Mouse (Mus musculus): ENCODE measurements around the gene Jag2. TPM values are rescaled to one million over a fixed set of nuclear protein-coding genes. Genes with fewer than 3 reads are reported as not detected.
A peak's percentile ranks its signal among the peaks of the same experiment; 100 is the strongest.

The Jag2 gene
- polyA plus RNA-seq, 1 experiment from 2014 or later, result 6.0 TPM

DNA sequence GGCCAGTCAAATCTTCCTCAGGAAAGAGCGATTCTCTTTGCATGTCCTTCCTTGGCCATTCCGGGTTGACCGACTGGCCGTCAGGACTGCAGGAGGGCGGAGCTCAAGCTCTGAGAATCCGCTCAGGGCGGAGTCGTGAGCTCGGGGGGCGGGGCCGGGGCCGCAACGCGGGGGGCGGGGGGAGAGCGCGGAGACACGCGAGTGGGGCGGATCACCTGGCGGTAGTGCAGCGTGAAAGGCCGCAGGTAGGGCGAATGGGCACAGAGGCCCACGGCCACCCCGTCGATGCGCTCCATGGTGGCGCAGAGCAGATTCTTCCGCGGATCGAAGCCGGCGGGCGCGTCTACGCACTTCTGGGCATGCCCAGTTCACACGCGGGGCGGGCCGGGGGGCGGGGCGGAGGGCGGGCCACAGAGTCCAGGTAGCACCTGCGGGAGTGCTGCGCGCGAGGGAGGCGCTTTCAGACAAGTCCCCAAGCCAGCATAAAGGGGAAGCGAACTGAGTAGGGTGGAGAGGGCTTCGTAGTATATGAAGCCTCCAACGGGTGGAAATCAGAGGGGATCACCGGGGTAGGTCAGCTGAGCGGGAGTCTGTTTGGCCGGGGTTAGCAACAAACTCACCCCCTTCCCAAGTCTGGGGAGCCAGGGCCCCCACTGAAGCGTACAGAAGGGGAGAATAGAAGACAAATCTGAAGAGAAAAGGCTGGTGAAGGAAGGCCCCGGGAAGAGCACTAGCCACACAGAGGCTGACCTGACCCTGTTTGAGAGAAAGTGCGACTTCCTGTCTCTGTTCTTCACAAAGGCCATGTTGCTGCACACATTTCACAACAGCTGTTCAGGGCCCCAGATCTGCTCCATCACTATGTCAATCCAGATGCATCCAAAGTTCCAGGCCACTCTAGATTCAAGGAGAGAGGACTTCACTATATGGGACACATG, 12.5 kb upstream of the Jag2 start, which contains the start of gene Nudt14:
TSS of gene Nudt14 (minus strand) at position 349 of the 938 bp plus-strand sequence.
- ATAC-seq, result peak; percentile 89
- Histone ChIP-seq H3K9ac (replicated peaks; ENCODE audit: low read depth) (peak within 1 kb of the TSS; percentile 63), H3K4me1 (ENCODE audit: insufficient read depth, low read depth, low read length) (peaks cover 17% of the 10 kb centered on the region), H3K27ac (ENCODE audit: low read length) (peak within 1 kb of the TSS; percentile 91), H3K9me3 (ENCODE audit: low read length) (no peaks in the 10 kb centered on the region), H3K27me3 (replicated peaks; ENCODE audit: insufficient read depth, low read length) (no peaks in the 10 kb centered on the region), H3K4me2 (replicated peaks; ENCODE audit: low read depth, low read length) (peak within 1 kb of the TSS; percentile 62), H3K36me3 (ENCODE audit: insufficient read depth, low read length) (no peaks in the 10 kb centered on the region), H3K4me3 (ENCODE audit: low read depth, low read length) (peak within 1 kb of the TSS; percentile 65)
- 2% methylated on average over 51 of the region's 58 CpGs for WGBS
- TF ChIP-seq CTCF (IDR thresholded peaks at IDR 0.05) (no peak), EP300 (IDR thresholded peaks at IDR 0.05) (no peak)
- DNase-seq (ENCODE audit: low spot score), result peak; percentile 95

DNA sequence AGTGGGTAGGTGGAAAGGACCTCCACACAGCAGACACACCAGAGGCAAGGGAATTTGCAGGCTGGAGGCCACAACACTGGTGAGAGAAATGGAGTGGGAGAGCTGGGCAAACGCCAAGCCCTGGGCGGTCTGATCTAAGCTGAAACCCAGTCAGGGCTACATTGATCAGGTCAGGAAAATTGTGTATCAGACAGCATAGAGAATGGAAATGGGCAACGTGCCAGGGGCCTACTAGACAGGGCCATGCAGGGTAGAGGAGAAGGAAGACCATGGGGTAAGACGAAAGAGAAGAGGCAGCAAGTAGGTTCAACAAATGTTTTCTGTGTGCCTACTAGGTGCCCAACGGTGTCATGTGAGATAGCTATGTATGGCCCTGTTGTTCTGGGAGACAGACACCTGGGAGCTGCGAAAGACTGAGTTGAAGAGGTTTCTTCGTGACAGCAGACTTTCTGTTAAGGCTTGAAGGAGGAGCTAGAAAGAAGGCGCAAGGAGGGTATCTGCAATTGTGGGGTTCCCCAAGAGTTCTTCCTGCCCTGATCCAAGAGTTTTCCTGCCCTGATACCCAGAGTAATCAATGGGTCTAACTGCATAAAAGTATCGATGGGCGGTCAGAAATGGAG, 11.7 kb upstream of the Jag2 start:
- 28% methylated on average over 10 of the region's 10 CpGs for WGBS
- no peak for DNase-seq (ENCODE audit: low spot score)
- ATAC-seq, result peak; percentile 0; the same call in 1 of the 2 replicates

DNA sequence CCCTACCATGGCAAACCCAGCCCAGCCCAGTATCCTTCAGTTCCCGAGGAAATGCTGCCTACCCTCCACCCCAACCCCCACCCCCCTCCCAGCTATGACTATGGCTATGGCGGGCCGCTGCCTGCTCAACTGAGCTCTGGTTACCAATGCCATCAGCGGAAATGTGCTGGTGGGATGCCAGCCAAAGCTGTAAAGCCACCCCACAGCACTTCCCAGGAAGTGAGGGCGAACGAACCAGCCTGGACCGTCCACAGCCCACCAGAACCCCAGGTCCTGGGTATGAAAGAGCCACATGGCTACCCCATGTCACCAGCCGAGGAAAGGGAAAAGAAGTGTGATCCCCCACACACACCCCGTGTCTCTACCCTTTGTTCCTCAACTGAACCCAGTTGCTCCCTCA, 11.1 kb upstream of the Jag2 start:
- Histone ChIP-seq H3K4me2 (replicated peaks; ENCODE audit: low read depth, low read length) (no peak overlapping the region), H3K4me1 (ENCODE audit: insufficient read depth, low read depth, low read length) (peaks cover 17% of the 10 kb centered on the region), H3K36me3 (ENCODE audit: insufficient read depth, low read length) (no peaks in the 10 kb centered on the region), H3K9ac (replicated peaks; ENCODE audit: low read depth) (no peak overlapping the region), H3K9me3 (ENCODE audit: low read length) (no peaks in the 10 kb centered on the region), H3K27me3 (replicated peaks; ENCODE audit: insufficient read depth, low read length) (no peaks in the 10 kb centered on the region), H3K27ac (ENCODE audit: low read length) (peak overlapping the region; percentile 91), H3K4me3 (ENCODE audit: low read depth, low read length) (no peak overlapping the region)
- DNase-seq (ENCODE audit: low spot score) (no peak), ATAC-seq (no peak)
- WGBS, result 58% methylated on average over 9 of the region's 9 CpGs
- TF ChIP-seq CTCF (IDR thresholded peaks at IDR 0.05), result no peak
- TF ChIP-seq EP300 (IDR thresholded peaks at IDR 0.05), result no peak

More for the DNA sequence above, 11.7 kb upstream of the Jag2 start:
- H3K9ac ChIP-seq (replicated peaks; ENCODE audit: low read depth), result peak overlapping the region; percentile 63
- H3K4me2 ChIP-seq (replicated peaks; ENCODE audit: low read depth, low read length), result peak overlapping the region; percentile 62
- no peaks in the 10 kb centered on the region for H3K9me3 ChIP-seq (ENCODE audit: low read length)
- peak overlapping the region; percentile 65 for H3K4me3 ChIP-seq (ENCODE audit: low read depth, low read length)
- no peaks in the 10 kb centered on the region for H3K36me3 ChIP-seq (ENCODE audit: insufficient read depth, low read length)
- TF ChIP-seq EP300 (IDR thresholded peaks at IDR 0.05) (no peak), CTCF (IDR thresholded peaks at IDR 0.05) (no peak)
- H3K4me1 ChIP-seq (ENCODE audit: insufficient read depth, low read depth, low read length), result peaks cover 17% of the 10 kb centered on the region
- H3K27me3 ChIP-seq (replicated peaks; ENCODE audit: insufficient read depth, low read length), result no peaks in the 10 kb centered on the region
- peak overlapping the region; percentile 91 for H3K27ac ChIP-seq (ENCODE audit: low read length)

DNA sequence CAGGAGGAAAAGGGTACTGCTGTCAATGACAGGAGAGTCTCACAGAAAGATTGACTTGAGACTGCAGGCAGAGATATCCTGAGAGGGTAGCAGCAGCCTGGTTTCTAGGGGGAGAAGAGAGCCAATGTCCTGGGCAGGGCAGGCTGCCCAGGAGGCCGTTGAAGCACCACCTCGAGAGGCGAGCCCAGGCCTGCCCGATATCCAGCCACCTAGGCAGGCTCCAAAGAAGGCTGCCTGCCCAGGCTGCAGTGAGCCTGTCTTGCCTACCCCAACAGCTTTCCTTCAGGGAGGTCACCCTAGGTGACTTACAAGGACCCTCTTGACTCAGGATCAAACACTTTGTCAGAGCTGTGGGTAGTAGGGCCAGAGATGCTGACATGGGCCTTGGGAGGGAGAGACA, 10.7 kb upstream of the Jag2 start:
- Histone ChIP-seq H3K4me3 (ENCODE audit: low read depth, low read length) (no peak overlapping the region), H3K36me3 (ENCODE audit: insufficient read depth, low read length) (no peaks in the 10 kb centered on the region), H3K9me3 (ENCODE audit: low read length) (no peaks in the 10 kb centered on the region), H3K9ac (replicated peaks; ENCODE audit: low read depth) (no peak overlapping the region), H3K4me1 (ENCODE audit: insufficient read depth, low read depth, low read length) (peaks cover 17% of the 10 kb centered on the region), H3K4me2 (replicated peaks; ENCODE audit: low read depth, low read length) (no peak overlapping the region), H3K27me3 (replicated peaks; ENCODE audit: insufficient read depth, low read length) (no peaks in the 10 kb centered on the region), H3K27ac (ENCODE audit: low read length) (no peak overlapping the region)
- ATAC-seq, result no peak
- DNase-seq (ENCODE audit: low spot score), result no peak
- TF ChIP-seq EP300 (IDR thresholded peaks at IDR 0.05), result no peak
- no peak for TF ChIP-seq CTCF (IDR thresholded peaks at IDR 0.05)
- WGBS, result 65% methylated on average over 4 of the region's 4 CpGs

DNA sequence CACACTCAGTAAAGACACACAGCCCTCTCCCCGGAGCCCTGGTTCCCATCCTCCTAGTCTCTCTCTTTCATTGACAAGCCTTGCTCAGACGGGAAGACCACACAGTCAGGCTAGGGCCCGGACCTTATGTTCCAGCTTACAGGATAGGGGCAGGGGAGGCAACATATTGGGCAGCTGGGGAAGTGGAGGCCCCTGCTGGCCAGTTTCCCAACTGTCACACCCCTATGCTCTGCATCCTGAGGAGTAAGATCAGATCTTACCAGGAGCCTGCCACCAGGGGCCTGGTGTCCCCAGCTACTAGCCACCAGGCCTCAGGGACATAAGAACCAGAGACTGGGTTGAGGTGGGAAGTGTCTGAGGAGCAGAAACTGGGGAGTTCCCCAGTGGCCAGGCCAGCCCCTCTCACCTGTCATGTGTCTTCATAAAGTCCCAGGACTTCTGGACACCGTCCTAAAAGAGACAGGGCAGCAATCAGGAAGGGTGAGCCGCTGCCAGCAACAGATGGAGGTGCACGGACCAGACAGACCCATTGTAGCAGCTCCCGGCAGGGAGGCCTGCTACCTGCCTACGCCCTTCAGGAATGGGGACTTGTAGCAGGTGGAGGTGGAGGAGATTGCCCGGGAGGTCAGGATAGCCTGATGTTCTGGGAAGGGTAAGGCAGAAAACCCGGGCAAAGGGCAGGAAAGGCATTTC, 9.4 kb upstream of the Jag2 start:
- no peaks in the 10 kb centered on the region for H3K36me3 ChIP-seq (ENCODE audit: insufficient read depth, low read length)
- DNase-seq (ENCODE audit: low spot score) (peak; percentile 63), ATAC-seq (peak; percentile 24)
- H3K4me3 ChIP-seq (ENCODE audit: low read depth, low read length), result no peak overlapping the region
- H3K9me3 ChIP-seq (ENCODE audit: low read length), result no peaks in the 10 kb centered on the region
- no peak overlapping the region for H3K9ac ChIP-seq (replicated peaks; ENCODE audit: low read depth)
- no peak overlapping the region for H3K27ac ChIP-seq (ENCODE audit: low read length)
- 63% methylated on average over 10 of the region's 10 CpGs for WGBS
- peaks cover 17% of the 10 kb centered on the region for H3K4me1 ChIP-seq (ENCODE audit: insufficient read depth, low read depth, low read length)
- TF ChIP-seq CTCF (IDR thresholded peaks at IDR 0.05) (peak; percentile 75), EP300 (IDR thresholded peaks at IDR 0.05) (no peak)
- H3K27me3 ChIP-seq (replicated peaks; ENCODE audit: insufficient read depth, low read length), result no peaks in the 10 kb centered on the region
- H3K4me2 ChIP-seq (replicated peaks; ENCODE audit: low read depth, low read length), result no peak overlapping the region

DNA sequence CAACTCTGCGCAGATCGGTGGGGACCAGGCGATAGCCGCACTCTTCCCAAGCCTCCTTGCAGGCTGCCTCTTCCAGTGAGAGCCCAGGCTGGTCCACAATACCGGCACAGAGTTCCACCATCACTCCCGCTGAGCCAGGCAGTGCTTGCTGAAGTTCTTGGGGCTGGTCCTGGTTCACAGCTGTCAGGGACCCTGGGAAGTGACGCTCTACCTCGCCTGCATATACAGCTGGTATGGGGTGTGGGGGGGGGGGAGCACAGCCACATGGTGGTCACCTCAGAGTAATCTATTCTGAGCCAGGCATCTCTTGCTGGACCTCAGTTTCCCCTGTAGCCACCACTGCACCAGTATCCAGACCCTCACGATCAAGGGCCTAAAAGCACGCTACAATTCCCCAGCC, 8.8 kb upstream of the Jag2 start:
- Histone ChIP-seq H3K27ac (ENCODE audit: low read length) (no peak overlapping the region), H3K4me3 (ENCODE audit: low read depth, low read length) (no peak overlapping the region), H3K9me3 (ENCODE audit: low read length) (no peaks in the 10 kb centered on the region), H3K4me1 (ENCODE audit: insufficient read depth, low read depth, low read length) (peaks cover 17% of the 10 kb centered on the region), H3K36me3 (ENCODE audit: insufficient read depth, low read length) (no peaks in the 10 kb centered on the region), H3K27me3 (replicated peaks; ENCODE audit: insufficient read depth, low read length) (no peaks in the 10 kb centered on the region), H3K9ac (replicated peaks; ENCODE audit: low read depth) (no peak overlapping the region), H3K4me2 (replicated peaks; ENCODE audit: low read depth, low read length) (no peak overlapping the region)
- WGBS, result 78% methylated on average over 10 of the region's 10 CpGs
- no peak for ATAC-seq
- no peak for DNase-seq (ENCODE audit: low spot score)
- no peak for TF ChIP-seq EP300 (IDR thresholded peaks at IDR 0.05)
- TF ChIP-seq CTCF (IDR thresholded peaks at IDR 0.05), result no peak
